Mouse (Mus musculus) cortical plate, adult 2 months (tissue): ENCODE results near the gene Gcg.

ENCODE experiments used
- CTCF ChIP-seq: fragments of 200-500 bp; IDR thresholded peaks from 2 replicates; pipeline ENCODE4 v1.5.1; 2011; ENCODE audit warnings: mild to moderate bottlenecking, control low read depth, low read length; ENCODE audit not compliant: insufficient read depth; ENCODE audit errors: extremely low read depth
- POLR2A ChIP-seq: fragments of 200-500 bp; IDR thresholded peaks from 2 replicates; pipeline ENCODE4 v1.6.1; 2011; ENCODE audit warnings: mild to moderate bottlenecking, low read length, control low read depth; ENCODE audit not compliant: insufficient read depth; ENCODE audit errors: extremely low read depth

- TF ChIP-seq POLR2A: no peak
- TF ChIP-seq CTCF: no peak
Observed at GRCm38 (mm10) chr2:62463287-62463686, 20.2 kb downstream of the Gcg start.
